Mouse (Mus musculus) c-Kit-positive CD71-positive TER-119-positive erythroid progenitor cells, embryonic 14.5 days (primary cell): ENCODE data around the gene Spen.

Source experiments
- DNase-seq: peaks from one replicate; pipeline ENCODE4 v3.0.0-alpha.2; 2013; ENCODE audit warnings: low spot score

Gene Spen

DNA sequence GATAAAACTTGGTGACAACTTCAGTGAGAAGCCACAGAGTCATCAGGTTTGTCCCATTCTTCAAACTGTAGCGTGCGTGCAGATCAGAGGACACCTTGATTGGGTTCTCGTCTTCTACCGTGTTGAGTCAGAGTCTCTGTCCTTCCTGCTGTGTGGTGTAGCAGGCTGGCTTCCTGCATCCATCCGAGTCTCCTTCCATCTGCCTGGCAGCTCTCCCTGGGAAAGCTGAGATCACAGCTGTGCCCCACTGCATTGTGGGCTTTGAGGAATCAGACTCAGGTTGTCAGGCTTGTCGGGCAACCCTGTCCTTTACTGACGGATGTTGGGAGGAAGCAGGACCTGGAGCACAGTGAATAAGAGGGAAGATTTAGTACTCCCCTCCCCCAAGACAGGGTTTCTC lies 92.2 kb downstream of the Spen start:
- DNase-seq, result no peak

DNA sequence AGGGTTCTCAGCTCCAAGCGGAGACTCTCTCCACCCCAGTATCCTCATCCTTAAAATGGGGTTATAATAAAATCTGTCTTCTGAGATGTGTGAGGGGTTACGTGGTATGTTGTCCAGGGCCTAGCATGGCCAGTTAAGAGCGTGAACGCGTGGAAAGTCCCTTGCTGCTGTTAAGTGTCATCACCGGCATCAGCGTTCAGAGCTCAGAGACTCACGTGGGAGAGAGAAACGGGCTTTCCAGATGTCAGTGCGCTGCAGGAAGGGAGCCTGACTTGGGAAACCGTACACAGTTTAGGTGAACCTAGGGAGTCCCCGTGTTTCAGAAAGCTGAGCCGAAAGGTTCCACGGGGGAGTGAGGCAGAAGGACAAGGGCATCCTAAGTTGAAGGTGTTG lies 93.1 kb downstream of the Spen start:
- no peak for DNase-seq

DNA sequence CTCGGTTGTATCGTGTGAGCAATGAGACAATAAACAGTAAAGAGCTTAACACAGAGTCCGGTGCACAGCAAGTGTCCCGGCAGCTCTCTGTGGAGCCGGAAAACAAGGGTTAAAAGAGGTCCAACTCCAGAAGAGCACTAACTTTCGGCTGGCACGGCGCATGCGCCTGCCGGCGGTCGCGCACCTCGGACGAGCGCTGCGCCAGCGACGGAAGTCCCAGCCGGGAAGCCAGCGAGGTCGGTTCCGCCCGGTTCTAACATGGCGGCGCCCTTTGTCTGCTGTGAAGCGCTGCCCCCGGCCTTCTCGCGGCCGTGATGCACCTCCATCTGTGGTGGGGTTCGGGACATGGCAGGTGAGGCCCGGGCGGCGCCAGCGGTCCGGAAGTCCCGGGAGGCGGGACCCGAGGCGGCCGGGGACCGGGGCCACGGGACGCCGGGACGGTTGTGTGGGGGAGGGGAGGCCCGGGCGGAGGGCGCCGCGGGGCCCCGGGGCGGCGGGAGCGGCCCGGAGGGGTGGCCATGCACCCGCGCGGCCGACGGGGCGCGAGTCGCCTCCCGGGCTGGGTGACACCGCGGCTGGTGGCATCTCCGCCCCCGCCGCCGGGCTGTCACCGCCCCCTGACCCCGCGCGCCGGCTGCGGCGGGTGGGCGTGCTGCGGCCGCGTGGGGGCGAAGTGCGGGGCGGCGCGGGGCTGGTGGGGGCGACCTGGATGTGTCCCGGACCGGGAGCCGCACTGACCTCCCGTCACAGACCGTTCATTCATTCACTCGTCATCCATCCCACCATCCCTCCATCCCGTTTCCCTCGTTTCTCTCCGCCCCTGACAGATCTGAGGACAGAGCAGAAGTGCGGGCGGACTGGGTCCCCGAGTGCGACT lies 93.7 kb downstream of the Spen start, which contains the start of gene Zbtb17:
Zbtb17 (plus strand) TSS at position 204 of the 877 bp plus-strand sequence.
- peak; percentile 81 for DNase-seq

DNA sequence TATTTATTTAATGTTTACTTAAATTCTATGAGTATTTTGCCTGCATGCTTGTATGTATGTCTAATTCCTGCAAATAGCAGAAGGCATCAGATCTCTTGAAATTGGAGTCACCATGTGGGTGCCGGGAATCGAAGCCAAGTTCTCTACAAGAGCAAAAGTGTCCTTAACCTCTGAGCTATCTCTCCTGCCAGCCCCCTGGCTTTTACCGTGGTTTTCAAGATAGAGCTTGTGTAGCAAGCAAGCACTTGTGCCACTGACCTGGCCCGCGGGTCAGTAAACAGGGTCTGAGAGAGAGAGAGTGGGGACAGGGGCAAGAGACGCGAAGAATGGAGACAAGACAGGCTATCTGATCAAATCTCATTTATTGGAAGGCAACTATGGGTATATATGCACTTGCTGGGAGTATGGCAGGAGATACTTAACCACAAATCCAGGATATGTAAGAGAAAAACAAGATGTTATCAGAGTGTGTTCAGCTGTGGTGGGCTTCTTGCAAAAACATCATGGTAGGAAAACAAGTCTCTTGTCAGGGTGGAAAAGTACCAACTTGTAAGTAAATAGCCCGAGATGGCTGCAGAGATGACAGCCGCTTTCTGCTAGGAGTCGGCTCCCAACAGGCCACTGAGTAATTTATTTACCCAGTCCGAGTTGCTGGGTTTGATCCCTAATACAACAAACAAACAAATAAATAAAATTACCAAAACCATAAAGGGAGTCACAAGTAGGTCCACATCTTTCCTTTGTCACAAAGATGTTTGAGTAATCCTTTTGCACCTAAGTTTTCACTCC lies 94.6 kb downstream of the Spen start:
- DNase-seq, result no peak

DNA sequence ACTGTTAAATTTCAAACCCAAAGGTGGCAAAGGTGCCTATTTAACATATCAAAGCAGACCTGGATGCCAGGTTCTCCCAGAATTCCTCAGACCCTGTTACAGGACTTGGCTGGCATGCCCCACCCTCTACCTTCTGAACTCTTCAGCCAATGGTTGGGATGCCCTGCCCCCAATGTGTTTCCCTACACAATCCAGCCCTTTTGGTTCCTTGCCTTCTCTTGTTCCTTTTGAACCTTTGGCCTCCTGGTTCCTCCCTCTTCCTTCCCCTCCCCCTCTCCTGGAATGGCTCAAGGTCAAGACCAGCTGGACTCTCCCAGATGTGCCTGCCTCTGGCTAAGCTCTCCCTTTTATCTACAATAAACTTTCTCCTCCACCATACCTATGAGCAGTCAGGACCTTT lies 97.5 kb downstream of the Spen start:
- DNase-seq, result no peak

DNA sequence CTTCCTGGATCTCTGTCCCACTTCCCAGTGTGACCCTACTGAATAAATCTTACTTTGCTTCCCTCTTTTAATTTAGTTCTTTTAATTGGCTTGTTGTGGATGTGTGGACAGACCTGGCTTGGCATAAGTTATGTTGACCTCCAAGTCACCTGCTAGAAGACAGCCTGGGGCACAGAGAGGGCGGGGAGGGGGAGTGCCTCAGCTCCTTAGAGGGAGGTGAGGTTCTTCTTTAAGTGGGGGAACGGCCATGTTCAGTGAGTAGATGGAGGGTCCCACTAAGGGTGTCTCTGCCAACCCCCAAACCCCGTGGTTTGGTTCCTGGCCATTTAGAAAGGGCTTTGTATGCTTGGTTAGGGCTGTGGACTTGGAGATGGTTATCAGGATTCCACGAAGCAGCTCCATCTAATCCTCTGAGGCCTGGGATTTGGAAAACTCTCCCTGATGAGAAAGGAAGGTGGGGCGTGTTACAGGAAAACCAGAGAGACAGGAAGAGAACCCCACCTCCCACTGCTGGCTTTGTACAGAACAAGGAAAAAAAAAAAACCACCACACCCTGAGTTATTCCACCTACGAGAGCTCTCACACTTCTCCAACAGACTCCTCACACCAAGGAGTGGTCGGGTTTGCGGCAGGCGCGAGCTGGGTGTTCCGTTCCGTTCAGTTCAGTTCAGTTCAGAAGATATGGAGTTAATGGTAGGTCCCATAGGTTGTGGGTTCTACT lies 99.2 kb downstream of the Spen start:
- DNase-seq, result no peak

DNA sequence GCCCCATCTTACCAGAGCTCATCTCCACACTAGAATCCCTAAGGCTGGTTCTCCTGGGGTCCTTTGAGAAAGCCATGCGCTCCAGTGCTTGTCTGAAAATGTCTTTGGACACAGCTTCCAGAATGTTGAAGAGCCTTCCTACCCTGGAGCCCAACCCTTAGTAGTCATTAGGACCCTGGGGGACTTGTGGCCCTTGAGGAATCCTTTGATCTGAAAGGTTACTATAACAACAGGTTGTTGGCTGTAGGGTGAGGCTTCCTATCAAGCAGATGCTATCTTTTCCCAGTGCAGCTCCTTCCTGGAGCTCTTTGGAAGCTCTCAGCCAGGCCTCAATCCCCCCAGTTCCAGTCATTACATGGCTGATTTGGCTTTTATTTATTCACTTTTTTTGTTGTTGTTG lies 102.4 kb downstream of the Spen start, which contains the start of gene Srarp:
Srarp (minus strand) TSS at position 132 of the 400 bp plus-strand sequence.
- DNase-seq, result no peak

DNA sequence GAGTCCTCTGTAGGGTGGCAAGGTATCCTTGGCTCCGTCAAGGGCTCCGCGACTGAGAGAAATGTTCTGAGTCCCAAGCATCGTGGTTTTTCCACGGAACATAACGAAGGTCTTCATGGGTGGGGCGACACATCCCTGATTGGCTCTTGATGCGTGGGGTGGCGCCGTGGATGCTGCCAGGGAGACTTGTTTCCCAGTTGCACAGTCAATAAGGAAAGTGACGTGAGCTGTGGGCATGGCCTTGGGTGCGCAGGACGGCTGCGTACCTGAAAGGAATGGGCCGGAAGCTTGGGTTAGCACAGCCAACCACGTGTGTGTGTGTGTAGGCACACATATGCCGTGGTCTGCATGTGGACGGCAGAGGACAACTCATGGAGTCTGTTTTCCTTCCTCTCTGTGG lies 105.2 kb downstream of the Spen start:
- no peak for DNase-seq

DNA sequence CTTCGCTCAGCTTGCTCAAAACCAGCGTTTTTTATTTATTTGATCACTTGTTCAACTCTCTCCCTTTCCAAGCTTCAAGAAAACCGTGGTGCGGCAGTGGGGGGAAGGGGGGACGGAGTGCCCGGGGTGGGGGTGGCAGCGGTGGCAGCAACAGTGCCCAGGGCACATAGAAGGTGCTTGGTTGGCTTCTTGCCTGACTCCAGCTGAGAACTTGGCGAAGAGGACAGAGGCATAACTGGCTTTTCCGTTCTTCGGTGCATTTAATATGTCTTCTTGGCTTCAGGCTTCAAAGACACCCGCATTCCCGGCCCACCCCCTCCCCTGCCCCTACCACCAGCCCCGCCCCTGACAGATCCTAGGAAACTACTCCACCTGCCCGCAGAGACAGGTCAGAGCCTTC lies 105.7 kb downstream of the Spen start:
- no peak for DNase-seq

DNA sequence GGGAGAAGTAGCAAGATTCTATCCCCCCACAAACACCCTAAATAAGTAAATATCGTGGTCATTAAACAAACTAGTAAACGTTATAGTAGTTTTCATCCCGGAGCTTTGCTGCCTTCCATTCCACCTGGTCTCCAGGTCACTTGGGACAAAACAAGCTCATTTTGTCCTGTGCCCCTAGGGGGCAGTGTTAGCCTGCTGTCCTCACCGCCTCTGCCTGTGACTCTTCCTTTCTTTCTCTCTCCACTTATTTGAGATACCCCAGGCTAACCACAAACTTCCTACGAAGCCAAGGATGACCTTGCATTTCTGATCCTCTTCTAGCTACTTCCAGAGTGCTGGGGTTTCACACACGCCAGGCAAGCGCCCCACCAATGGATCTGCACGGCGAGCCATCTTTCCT lies 107.4 kb downstream of the Spen start:
- peak; percentile 51 for DNase-seq

DNA sequence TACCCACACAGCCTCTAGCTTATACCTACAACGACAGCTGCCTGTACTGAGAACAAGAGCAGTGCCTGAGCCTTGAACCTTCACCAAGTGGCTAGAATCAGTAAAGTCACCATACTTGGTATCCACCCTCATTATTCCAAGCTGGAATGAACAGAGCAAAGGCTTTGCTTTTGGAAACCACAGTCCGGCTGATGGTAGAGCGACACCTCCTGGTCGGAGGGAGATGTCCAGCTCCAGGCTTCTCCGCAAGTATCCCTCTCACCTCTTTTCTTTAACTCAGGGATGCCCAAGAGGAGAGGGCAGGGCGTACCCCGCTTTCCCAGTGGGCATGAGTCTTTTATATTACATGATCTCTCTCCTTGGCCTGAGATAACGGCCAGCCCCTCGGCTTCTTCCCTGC lies 108.5 kb downstream of the Spen start:
- no peak for DNase-seq

DNA sequence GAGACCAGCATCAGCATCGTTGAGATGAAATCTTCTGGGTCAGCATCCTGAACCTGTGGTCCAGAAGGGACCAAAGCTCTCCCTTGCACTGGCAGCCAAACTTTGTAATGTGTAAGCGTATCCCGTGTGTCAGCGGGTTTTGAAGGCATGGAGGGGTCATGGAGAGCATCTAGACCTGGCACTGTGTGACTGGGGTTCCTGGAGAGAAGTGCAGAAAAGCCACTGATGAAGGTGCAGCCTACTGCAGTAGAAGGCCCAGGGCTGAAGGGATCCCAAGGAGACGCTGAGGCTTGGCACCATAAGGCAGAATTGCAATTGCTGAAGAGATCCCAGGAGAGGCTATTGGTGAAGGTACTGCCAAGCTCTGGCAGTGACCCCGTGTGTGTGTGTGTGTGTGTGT lies 109.0 kb downstream of the Spen start:
- no peak for DNase-seq

DNA sequence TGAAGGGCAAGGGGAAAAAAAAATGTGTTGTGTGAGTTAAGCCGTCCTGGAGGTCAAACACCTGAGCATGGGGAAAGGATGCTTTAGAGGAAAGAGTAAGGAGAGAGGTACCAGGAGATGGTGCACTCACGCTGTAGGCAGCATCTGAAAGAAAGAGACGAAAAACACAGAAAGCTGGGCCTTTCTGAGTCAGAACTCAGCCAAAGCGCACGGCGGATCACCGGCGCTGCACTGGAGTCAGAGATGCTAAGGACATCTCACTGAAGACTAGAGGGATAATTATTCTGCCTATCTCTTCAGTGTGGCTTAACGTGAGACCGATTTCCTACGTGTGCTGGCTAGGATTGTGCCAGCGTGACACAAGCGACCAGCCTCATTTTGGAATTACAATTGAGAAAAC lies 110.5 kb downstream of the Spen start:
- no peak for DNase-seq

DNA sequence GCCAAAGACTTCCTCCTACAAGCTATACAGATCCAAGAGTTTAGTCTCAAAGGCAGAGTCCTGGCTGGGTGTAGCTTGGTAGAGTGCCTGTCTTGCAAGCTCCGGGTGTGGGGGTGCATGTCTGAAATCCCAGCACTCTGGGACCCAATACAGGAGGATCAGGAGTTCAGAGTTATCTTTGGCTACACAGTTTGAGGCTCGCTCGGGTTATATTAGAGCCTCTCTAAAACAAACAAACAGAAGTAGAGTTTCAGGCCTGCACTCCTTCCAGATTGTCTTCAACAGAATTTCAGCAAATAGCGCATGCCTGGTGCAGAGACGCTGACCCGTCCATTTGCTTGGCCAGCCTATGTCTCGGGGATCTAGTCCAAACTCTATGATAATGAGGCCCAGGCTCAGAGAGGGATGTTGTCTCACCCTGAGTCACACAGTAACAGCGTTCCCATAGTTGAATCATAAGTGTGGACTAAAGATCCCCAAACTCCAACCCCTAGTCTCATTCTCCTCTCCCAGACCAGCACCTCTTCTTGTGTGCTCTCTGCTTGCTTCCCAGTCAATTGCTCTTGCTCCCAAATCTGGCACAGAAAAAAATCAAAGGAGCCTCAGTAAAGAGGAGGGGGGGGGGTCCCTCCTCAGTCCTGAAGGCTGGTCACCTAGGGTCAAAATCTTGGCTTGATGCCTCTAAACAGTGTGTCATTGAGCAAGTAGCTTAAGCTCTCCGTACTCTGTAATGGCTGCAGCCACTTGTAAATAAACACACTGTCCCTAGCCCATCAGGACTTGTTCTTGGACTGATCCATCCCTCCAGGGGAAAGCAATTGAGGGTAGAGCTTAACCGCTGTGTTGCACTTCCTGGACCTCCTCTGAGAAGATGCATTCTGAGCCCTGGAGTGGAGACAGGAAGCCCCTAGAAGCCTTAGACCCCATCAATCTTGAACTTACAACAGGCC lies 111.3 kb downstream of the Spen start:
- no peak for DNase-seq

DNA sequence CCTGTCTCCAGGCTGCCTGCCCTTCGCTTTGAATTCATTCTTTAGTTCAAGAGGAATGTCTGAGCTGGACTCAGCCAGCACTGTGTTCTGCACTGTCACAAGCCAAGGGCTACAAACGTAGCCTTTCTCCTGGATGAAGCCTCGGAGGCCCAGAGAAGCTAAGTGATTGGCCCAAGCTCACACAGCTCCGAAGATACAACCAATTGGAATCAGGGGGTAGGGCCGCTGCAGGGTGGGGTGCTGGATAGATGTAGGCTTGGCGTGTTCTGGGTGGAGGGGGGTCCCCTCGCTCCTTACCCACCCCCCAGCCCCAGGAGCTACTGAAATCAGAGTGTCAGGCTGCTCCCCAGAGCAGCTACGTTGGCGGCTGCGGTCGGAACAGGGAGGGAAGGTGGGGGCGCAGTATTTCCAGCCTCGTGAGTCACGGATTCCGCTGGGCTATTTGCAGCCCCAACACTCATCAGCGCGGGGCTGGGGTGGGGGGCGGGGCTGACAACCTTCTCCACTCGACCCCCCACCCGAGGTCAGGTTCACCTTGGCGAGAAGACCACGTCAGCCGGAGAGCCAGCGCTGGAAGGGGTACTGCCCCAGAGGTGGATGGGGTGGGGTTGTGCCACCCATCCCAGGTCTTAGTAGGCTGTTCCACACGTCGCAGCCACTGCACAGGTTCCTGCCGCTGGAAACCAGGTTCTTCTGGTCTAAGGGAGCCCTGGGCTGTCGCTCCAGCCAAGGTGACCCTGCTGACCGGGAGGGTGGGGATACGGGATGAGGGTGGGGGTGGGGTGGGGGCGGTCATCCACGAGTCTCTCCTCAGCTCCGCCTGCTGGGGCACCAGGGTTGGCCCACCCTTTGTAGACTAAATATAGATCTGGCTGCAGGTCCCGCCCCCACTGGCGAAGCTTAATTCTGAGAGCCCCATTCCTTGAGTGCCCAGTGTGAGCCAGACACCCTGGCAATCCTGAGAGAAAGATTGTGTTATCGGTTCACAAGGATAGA lies 112.6 kb downstream of the Spen start:
- DNase-seq, result no peak

DNA sequence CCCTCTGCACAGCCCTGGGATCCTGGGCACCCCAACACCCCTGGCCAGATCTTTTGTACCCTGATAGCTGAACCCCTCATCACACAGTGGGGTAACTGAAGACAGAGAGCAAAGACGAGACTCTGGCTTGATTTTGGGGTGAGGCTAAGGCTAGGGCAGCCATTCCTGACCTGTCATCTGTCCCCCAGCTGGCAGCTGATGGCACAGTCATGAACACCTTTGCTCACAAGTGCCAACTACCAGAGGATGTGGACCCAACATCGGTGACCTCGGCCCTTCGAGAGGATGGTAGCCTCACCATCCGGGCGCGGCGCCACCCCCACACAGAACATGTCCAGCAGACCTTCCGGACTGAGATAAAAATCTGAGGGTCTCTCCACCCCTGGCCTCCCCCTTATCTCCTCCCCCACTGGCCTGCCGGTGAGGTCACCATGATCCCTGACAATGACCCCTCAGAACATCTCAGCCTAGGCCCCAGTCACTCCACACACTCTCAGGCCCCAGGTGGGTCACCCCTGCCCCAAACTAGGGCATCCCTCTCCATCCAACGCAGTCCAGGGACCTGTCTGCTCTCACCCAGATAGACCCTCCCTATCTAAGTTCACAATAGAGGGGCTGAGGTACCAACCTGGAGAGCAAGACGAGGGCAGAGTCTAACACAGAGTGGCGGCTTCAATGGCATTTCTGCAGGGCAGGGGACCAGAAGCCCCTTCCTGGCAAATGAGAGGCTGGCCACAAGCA lies 114.5 kb downstream of the Spen start:
- no peak for DNase-seq

DNA sequence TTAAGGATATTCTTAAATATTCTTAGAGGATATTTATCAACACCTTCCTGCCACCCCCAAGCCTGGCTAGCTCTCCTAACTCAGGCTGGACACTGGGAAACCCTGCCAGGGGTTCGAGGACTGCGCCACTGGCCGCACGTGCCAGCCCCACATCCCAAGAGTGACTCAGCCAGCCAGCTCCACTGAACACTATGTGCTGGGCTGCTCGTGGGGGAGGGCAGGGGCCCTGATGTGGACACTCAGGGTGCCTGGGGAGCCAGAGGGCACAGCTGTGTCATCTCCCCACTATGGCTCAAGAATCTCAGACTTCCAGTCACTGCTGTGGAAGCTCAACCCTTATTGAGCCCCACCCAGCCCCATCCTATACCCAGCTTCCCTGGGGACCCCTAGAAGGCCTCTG lies 115.1 kb downstream of the Spen start:
- DNase-seq, result no peak

DNA sequence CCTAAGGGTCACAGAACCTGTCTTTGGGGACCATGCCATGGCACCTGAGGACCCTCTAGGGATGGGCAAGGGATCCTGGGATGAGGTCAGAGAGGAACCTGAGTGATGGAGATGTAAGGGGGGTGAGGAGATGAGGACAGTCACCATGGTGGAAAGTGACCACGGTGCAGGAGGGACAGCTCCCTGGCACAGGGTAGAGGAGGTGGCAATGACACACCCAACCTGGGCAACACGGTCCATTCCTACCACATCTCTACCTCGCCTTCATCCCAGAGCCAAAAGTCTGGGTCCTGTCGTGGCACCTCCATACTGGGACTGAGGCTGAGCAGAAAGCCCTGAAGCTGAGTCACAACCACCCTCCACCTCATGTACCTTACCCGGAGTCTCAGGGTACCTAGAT lies 115.6 kb downstream of the Spen start:
- DNase-seq, result no peak

DNA sequence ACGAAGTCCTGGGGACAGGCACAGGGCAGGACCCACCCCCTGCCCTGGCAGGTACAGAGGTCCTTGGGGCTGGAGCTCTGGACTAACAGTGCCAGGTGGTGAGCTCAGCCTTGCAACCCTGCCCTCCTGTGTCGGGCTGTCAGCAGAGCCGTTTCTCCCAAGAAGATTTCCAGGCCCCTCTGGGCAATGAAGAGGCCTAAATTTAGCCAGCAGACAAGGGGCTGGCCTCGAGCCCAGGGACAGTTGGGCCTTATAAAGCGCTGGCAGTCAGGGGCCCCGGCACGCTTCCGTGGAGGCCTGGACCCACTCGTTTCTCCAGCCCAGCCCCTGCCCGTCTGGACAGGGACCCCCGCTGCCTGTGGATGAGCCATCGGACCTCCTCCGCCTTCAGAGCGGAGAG lies 117.0 kb downstream of the Spen start:
- no peak for DNase-seq
